Mouse (Mus musculus) myocyte (in vitro differentiated cells): ENCODE measurements around the gene Adgrv1.

Source experiments
- MAX ChIP-seq: IDR thresholded peaks from one replicate; pipeline ENCODE4 v1.6.1; 2011; ENCODE audit warnings: low read depth, mild to moderate bottlenecking, control low read depth
- MYOG ChIP-seq, 3 experiments: IDR thresholded peaks; one replicate each; pipeline ENCODE4 v1.6.1; 2011; ENCODE audit warnings: control low read depth in 2 of 3, low read depth in 2 of 3, mild to moderate bottlenecking in 2 of 3; ENCODE audit not compliant: insufficient read length in 2 of 3, control insufficient read depth in 1 of 3, insufficient read depth in 1 of 3
- POLR2A ChIP-seq: IDR thresholded peaks from one replicate; pipeline ENCODE4 v1.6.1; 2011; ENCODE audit warnings: low read depth, mild to moderate bottlenecking, control low read depth, moderate library complexity; ENCODE audit not compliant: insufficient read length
- TCF12 ChIP-seq: IDR thresholded peaks from one replicate; pipeline ENCODE4 v1.6.1; 2011; ENCODE audit warnings: mild to moderate bottlenecking, control low read depth; ENCODE audit not compliant: poor library complexity, insufficient read depth, severe bottlenecking
- USF1 ChIP-seq: IDR thresholded peaks from one replicate; pipeline ENCODE4 v1.6.1; 2011; ENCODE audit warnings: low read depth, mild to moderate bottlenecking, control low read depth, moderate library complexity

DNA sequence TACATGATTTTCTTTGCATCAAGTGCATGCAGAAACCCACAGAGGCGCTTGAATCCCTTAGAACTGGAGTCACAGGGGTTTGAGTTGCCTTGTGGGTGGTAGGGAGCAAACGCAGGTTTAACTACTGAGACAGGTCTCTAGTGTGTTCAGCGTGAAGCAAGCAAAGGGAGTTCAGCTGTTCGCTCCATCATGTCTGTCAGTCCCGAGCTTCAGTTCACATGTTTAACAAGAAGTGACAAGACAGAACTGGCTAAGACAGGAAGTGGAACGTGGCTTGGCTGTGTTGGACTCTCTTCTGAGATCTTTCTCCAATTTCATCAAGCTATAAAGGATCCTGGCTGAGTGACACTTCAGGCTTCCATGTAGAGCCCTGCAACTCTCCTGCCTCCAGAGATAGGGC, 523.3 kb downstream of the Adgrv1 start:
- TF ChIP-seq POLR2A, result no peak
- TF ChIP-seq MYOG (IDR thresholded peaks at IDR 0.05; ENCODE audit: control insufficient read depth in 1 of 3, insufficient read depth in 1 of 3, insufficient read length in 2 of 3, low read depth in 2 of 3), result no peak
- TF ChIP-seq USF1, result no peak
- TF ChIP-seq TCF12, result no peak
- TF ChIP-seq MAX, result no peak
